Mouse (Mus musculus) layer of hippocampus, adult 8-10 months (tissue): ENCODE results near the gene Aak1. TPM values are rescaled to one million over a fixed set of nuclear protein-coding genes. Genes with fewer than 3 reads are reported as not detected.

Experiments
- DNase-seq, 2 experiments: peaks; one replicate each; pipeline ENCODE4 v3.0.0; 2022; ENCODE audit warnings: low spot score in 2 of 2
- total RNA-seq, 4 experiments: library from RNA; stranded (reverse); gene quantifications; 2 replicates each; pipeline ENCODE4 v1.2.4; 2022

Gene Aak1
- total RNA-seq, 4 experiments from 2014 or later = 392 to 484 (median 448) TPM

- no peak for DNase-seq
These were observed 36.7 kb downstream of the Aak1 start for GRCm38 (mm10) chr6:86885816-86886529.

GRCm38 (mm10) chr6:86886803-86887202 is 37.5 kb downstream of the Aak1 start:
- DNase-seq = no peak

GRCm38 (mm10) chr6:86897520-86897919 is 48.2 kb downstream of the Aak1 start:
- DNase-seq = no peak

GRCm38 (mm10) chr6:86899053-86899452 is 49.7 kb downstream of the Aak1 start:
- DNase-seq = no peak

GRCm38 (mm10) chr6:86899965-86900364 is 50.6 kb downstream of the Aak1 start:
- no peak for DNase-seq

- no peak for DNase-seq
These were observed 51.2 kb downstream of the Aak1 start for GRCm38 (mm10) chr6:86900546-86900945.

GRCm38 (mm10) chr6:86905500-86905899 is 56.2 kb downstream of the Aak1 start:
- no peak for DNase-seq

GRCm38 (mm10) chr6:86907191-86907590 is 57.9 kb downstream of the Aak1 start:
- DNase-seq = no peak

- DNase-seq = no peak
These were observed 59.3 kb downstream of the Aak1 start for GRCm38 (mm10) chr6:86908561-86909150.

- DNase-seq = no peak
These were observed 60.6 kb downstream of the Aak1 start for GRCm38 (mm10) chr6:86909881-86910280.

GRCm38 (mm10) chr6:86916157-86916820 is 67.0 kb downstream of the Aak1 start:
- no peak for DNase-seq

GRCm38 (mm10) chr6:86917231-86917630 is 67.9 kb downstream of the Aak1 start:
- DNase-seq = peak; percentile 46 to 63

- DNase-seq = no peak
These were observed 68.9 kb downstream of the Aak1 start for GRCm38 (mm10) chr6:86918058-86918835.

- peak; percentile 66 for DNase-seq
These were observed 72.6 kb downstream of the Aak1 start for GRCm38 (mm10) chr6:86921880-86922279.

GRCm38 (mm10) chr6:86924746-86925145 is 75.4 kb downstream of the Aak1 start:
- no peak for DNase-seq

- peak; percentile 41 to 58 for DNase-seq
These were observed 85.2 kb downstream of the Aak1 start for GRCm38 (mm10) chr6:86934541-86934940.

GRCm38 (mm10) chr6:86939797-86940196 is 90.5 kb downstream of the Aak1 start:
- DNase-seq = no peak

- no peak for DNase-seq
These were observed 91.6 kb downstream of the Aak1 start for GRCm38 (mm10) chr6:86940966-86941365.

- peak in 1 of 2 experiments; percentile 26 for DNase-seq
These were observed 97.8 kb downstream of the Aak1 start for GRCm38 (mm10) chr6:86947100-86947499.

GRCm38 (mm10) chr6:86948746-86949145 is 99.4 kb downstream of the Aak1 start:
- DNase-seq = no peak

GRCm38 (mm10) chr6:86950141-86950540 is 100.8 kb downstream of the Aak1 start:
- no peak for DNase-seq
